In the genomic region with DNA sequence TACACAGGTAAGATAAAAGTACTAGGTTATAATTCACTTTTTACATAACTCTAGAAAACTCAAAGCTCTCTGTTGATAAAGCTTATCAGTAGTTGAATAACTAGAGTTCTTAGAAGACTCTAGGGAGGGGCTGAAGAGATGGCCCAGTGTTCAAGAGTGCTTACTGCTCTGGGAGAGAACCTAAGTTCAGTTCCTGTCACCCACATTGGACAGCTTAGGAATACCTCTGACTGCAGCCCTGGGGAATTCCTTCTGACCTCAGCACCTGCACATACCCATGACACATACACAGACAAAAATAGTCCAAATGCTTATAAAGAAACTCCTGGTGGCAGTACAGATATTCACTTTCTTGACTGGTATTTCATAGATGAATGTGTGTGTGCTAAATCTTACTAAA, we compare ENCODE assay signal across 23 mouse cellular contexts. TPM values are rescaled to one million over a fixed set of nuclear protein-coding genes. Genes with fewer than 3 reads are reported as not detected.
DNase-seq lines count a peak whose midpoint lies in the region; ATAC-seq and TF ChIP-seq lines count a peak whose summit lies in the region.
"Had no signal": no experiment of that assay in that cellular context is flagged by ENCODE, and none has a peak within 500 bp of the region (broad histone marks: within the 10 kb centered on the region; RNA-seq: fewer than 3 reads in every experiment).

No protein-coding gene starts in this region.

- TF ChIP-seq CTCF in MEL (IDR thresholded peaks at IDR 0.05 in 2 of 3, conservative IDR thresholded peaks at IDR 0.05 in 1 of 3; ENCODE audit: control insufficient read depth in 1 of 3, insufficient read depth in 1 of 3, low read depth in 2 of 3, low read length in 3 of 3, poor library complexity in 1 of 3, severe bottlenecking in 1 of 3), result no peak

- ATAC-seq in liver, embryonic 15.5 days (ENCODE audit: insufficient read depth), result peak; percentile 75
- ATAC-seq: forebrain, embryonic 16.5 days; hindbrain, postnatal 0 days had no signal

- peaks cover 1% of the 10 kb centered on the region; the same call in 1 of the 2 replicates for H3K79me2 ChIP-seq in MEL (ENCODE audit: control insufficient read depth, insufficient read depth, low read length, poor library complexity)

- H3K9me3 ChIP-seq in MEL (replicated peaks; ENCODE audit: insufficient read depth, low read length), result no peaks in the 10 kb centered on the region
- no peaks in the 10 kb centered on the region for H3K9me3 ChIP-seq in liver, embryonic 15.5 days (replicated peaks)
- H3K9me3 ChIP-seq: forebrain, embryonic 10.5 days; heart, embryonic 12.5 days; limb, embryonic 15.5 days; midbrain, embryonic 12.5 days had no signal

- no peak overlapping the region for H3K27ac ChIP-seq in MEL (ENCODE audit: control insufficient read depth, low read depth, low read length)
- H3K27ac ChIP-seq in liver, embryonic 15.5 days (replicated peaks), result no peak overlapping the region
- H3K27ac ChIP-seq: forebrain, embryonic 10.5 days; hindbrain, postnatal 0 days; limb, embryonic 15.5 days; midbrain, embryonic 12.5 days had no signal

- no peak overlapping the region for H3K9ac ChIP-seq in MEL (ENCODE audit: control insufficient read depth, low read depth, low read length, poor library complexity, severe bottlenecking)
- no peak overlapping the region for H3K9ac ChIP-seq in liver, embryonic 15.5 days
- H3K9ac ChIP-seq: heart, embryonic 12.5 days; limb, embryonic 15.5 days; midbrain, embryonic 12.5 days had no signal

- H3K4me1 ChIP-seq in MEL (ENCODE audit: control insufficient read depth in 1 of 2, insufficient read depth in 2 of 2, low read length in 2 of 2), result peaks cover 0 to 2% of the 10 kb centered on the region in 2 experiments; a peak in 1 of 4 replicates
- peaks cover 16% of the 10 kb centered on the region for H3K4me1 ChIP-seq in liver, embryonic 15.5 days (replicated peaks)
- H3K4me1 ChIP-seq: forebrain, embryonic 10.5 days; heart, embryonic 12.5 days; limb, embryonic 15.5 days; midbrain, embryonic 12.5 days had no signal

- no peak overlapping the region for H3K4me2 ChIP-seq in liver, embryonic 15.5 days
- H3K4me2 ChIP-seq: heart, embryonic 12.5 days; limb, embryonic 15.5 days; midbrain, embryonic 12.5 days had no signal

- TF ChIP-seq EP300 in MEL (IDR thresholded peaks at IDR 0.05; ENCODE audit: low read depth in 1 of 2, low read length in 2 of 2), result no peak

- no peak for TF ChIP-seq RAD21 in MEL (IDR thresholded peaks at IDR 0.05; ENCODE audit: low read depth, low read length)

- intact Hi-C loops in heart, postnatal 36 days (cut with DNase I), result no loop called here

- H3K36me3 ChIP-seq in MEL (ENCODE audit: control insufficient read depth in 1 of 2, insufficient read depth in 2 of 2, low read length in 2 of 2), result peaks cover 10 to 13% of the 10 kb centered on the region in 2 experiments
- peaks cover 53% of the 10 kb centered on the region for H3K36me3 ChIP-seq in liver, embryonic 15.5 days (replicated peaks)

- no peak overlapping the region for H3K4me3 ChIP-seq in MEL (ENCODE audit: control insufficient read depth in 1 of 2, insufficient read depth in 1 of 2, low read depth in 2 of 2, low read length in 2 of 2)
- H3K4me3 ChIP-seq in liver, embryonic 15.5 days (replicated peaks), result no peak overlapping the region
- H3K4me3 ChIP-seq: forebrain, embryonic 10.5 days; heart, embryonic 12.5 days; limb, embryonic 15.5 days; midbrain, embryonic 12.5 days had no signal

- no peaks in the 10 kb centered on the region for H3K27me3 ChIP-seq in MEL (ENCODE audit: control insufficient read depth in 1 of 2, insufficient read depth in 2 of 2, low read length in 2 of 2)
- no peaks in the 10 kb centered on the region for H3K27me3 ChIP-seq in liver, embryonic 15.5 days
- H3K27me3 ChIP-seq: heart, embryonic 12.5 days; limb, embryonic 15.5 days; midbrain, embryonic 12.5 days had no signal

- no peak for TF ChIP-seq POLR2A in MEL (IDR thresholded peaks at IDR 0.05; ENCODE audit: control insufficient read depth in 1 of 2, insufficient read depth in 1 of 2, low read depth in 1 of 2, low read length in 2 of 2, poor library complexity in 1 of 2)

- DNase-seq in 3T3-L1 (ENCODE audit: low read depth, low spot score), result peak; percentile 23
- peak; percentile 40 for DNase-seq in MEL (ENCODE audit: low read depth, low spot score)
- DNase-seq in liver, result peak; percentile 25
- DNase-seq in retina, postnatal 1 day, result no peak
- no peak for DNase-seq in embryo, embryonic 10.5 days (ENCODE audit: low spot score)
- DNase-seq in heart, postnatal 36 days, result no peak
- no peak for DNase-seq in left cerebral cortex, adult 18-20 months (ENCODE audit: low spot score in 2 of 2)
- DNase-seq: adrenal gland, postnatal 10 days; cerebellum, postnatal 10 days; heart, postnatal 10 days; kidney, adult 8-10 months; kidney, postnatal 10 days; left cerebral cortex, postnatal 4 days; lung, postnatal 10 days; thymus, adult 18-20 months; thymus, postnatal 36 days had no signal

TF ChIP-seq in MEL, 35 proteins besides CTCF, POLR2A, EP300 and RAD21:
- TF ChIP-seq MXI1 (IDR thresholded peaks at IDR 0.05; ENCODE audit: low read depth, low read length) (no peak), GATA1 (IDR thresholded peaks at IDR 0.05; ENCODE audit: low read depth, low read length) (peak; percentile 47), KAT2A (conservative IDR thresholded peaks at IDR 0.05; ENCODE audit: low read depth, low read length) (no peak), ZKSCAN1 (IDR thresholded peaks at IDR 0.05; ENCODE audit: low read depth, low read length) (no peak), RCOR1 (IDR thresholded peaks at IDR 0.05; ENCODE audit: low read depth, low read length) (no peak), E2F4 (IDR thresholded peaks at IDR 0.05; ENCODE audit: borderline replicate concordance, low read depth, low read length) (no peak)
TF ChIP-seq in MEL: peak in this region for 1.

RNA-seq across cellular contexts. Expression of gene Nit2, which starts 11.2 kb away (rescaled TPM):
- 32.2 and 33.6 TPM in 2 replicates for total RNA-seq in MEL (2012; rRNA removed)
- polyA plus RNA-seq in MEL (2012; ENCODE audit: insufficient read depth in 1 of 2, insufficient read length in 2 of 2, low read depth in 1 of 2, low replicate concordance in 2 of 2, missing spikeins in 1 of 2), result 10 to 100 TPM in 1 of 2 experiments, not detected in 1; 38.9 TPM
- 39.5 and 44.5 TPM in 2 replicates for polyA plus RNA-seq in liver, embryonic 15.5 days (2015; fragmentation: Nextera tagmentation; extraction: Ambion mirVana)
- 10 to 100 TPM; 34.8 to 35.3 TPM for total RNA-seq in heart, postnatal 36 days (2021)
- 10 to 100 TPM; 12.4 to 13.2 TPM for total RNA-seq in left cerebral cortex, adult 18-20 months (2021)

RNA-seq across cellular contexts. Expression of gene Tomm70a, which starts 34.4 kb away (rescaled TPM):
- total RNA-seq in MEL (2012; rRNA removed), result 123 and 124 TPM in 2 replicates
- 100 to 1,000 TPM in 1 of 2 experiments, 10 to 100 TPM in 1; 97.4 to 162 TPM for polyA plus RNA-seq in MEL (2012; ENCODE audit: insufficient read depth in 1 of 2, insufficient read length in 2 of 2, low read depth in 1 of 2, low replicate concordance in 2 of 2, missing spikeins in 1 of 2)
- polyA plus RNA-seq in liver, embryonic 15.5 days (2015; fragmentation: Nextera tagmentation; extraction: Ambion mirVana), result 22.0 and 22.8 TPM in 2 replicates
- 10 to 100 TPM; 41.2 to 41.3 TPM for total RNA-seq in heart, postnatal 36 days (2021)
- total RNA-seq in left cerebral cortex, adult 18-20 months (2021), result 100 to 1,000 TPM; 100 to 111 TPM

Comparison
In these comparisons a context has a peak if more than half of its experiments do, and no peak if none do; other contexts are left out.
1. DNase-seq: peak in 3T3-L1 (single experiment), MEL (single experiment) and liver (single experiment); none in retina, postnatal 1 day (single experiment), embryo, embryonic 10.5 days (single experiment), heart, postnatal 36 days (0 of 2) and left cerebral cortex, adult 18-20 months (0 of 2).